Mouse (Mus musculus) midbrain, embryonic 12.5 days (tissue): ENCODE results near the gene Gpr89. TPM values are rescaled to one million over a fixed set of nuclear protein-coding genes. Genes with fewer than 3 reads are reported as not detected.

Experiments
- polyA plus RNA-seq: library from polyadenylated mRNA; unstranded; fragments of >200 nt; fragmentation: Nextera tagmentation; extraction: Ambion mirVana; gene quantifications from 2 replicates; pipeline ENCODE4 v1.2.1, GENCODE M21; 2016

Gpr89 gene
- polyA plus RNA-seq, 1 experiment from 2014 or later = 34.0 TPM

Other genes starting within 250 kb of the Gpr89 start
- gene Ankrd35, start 235.2 kb downstream of the Gpr89 start, polyA plus RNA-seq = 0.33 and 0.40 TPM in 2 replicates
- 45.9 and 47.0 TPM in 2 replicates for gene Pias3, start 209.0 kb downstream of the Gpr89 start, polyA plus RNA-seq
- gene Nudt17, start 196.8 kb downstream of the Gpr89 start, polyA plus RNA-seq = 12.6 and 13.0 TPM in 2 replicates
- 38.0 and 42.9 TPM in 2 replicates for gene Polr3c, start 177.7 kb downstream of the Gpr89 start, polyA plus RNA-seq
- 89.0 and 89.6 TPM in 2 replicates for gene Rnf115, start 177.7 kb downstream of the Gpr89 start, polyA plus RNA-seq
- gene Pdzk1, start 76.1 kb downstream of the Gpr89 start, polyA plus RNA-seq = 0.35 TPM in 1 of 2 replicates, not detected in the other
- 0.06 and 0.09 TPM in 2 replicates for gene Cd160, start 76.0 kb downstream of the Gpr89 start, polyA plus RNA-seq
- gene Gja5, start 653 bp downstream of the Gpr89 start, polyA plus RNA-seq = 4.7 and 5.4 TPM in 2 replicates
- 0.03 TPM in 1 of 2 replicates, not detected in the other for gene Gja8, start 20.7 kb upstream of the Gpr89 start, polyA plus RNA-seq